Mouse (Mus musculus) neural tube, embryonic 12.5 days (tissue): ENCODE results near the gene Klrb1f. TPM values are rescaled to one million over a fixed set of nuclear protein-coding genes. Genes with fewer than 3 reads are reported as not detected.
"Not testable (repeated sequence)": the region's sequence is repeated elsewhere in the genome, so short reads cannot be mapped to it uniquely, and the experiment has no call there.

Experiments
- ATAC-seq: fragments of 200-750 bp; cut with Nextera tagmentation; 2 replicates; pipeline ENCODE4 v1.8.0; 2017; ENCODE audit warnings: low read depth, mild to moderate bottlenecking, moderate TSS enrichment, moderate library complexity; ENCODE audit not compliant: low FRiP score
- H3K27ac ChIP-seq: fragments of 300-500 bp; sonication (generic); 2 replicates; pipeline ENCODE4 v1.5.1; 2016
- H3K27me3 ChIP-seq: fragments of 300-500 bp; sonication (generic); replicated peaks from 2 replicates; pipeline ENCODE4 v1.6.1; 2016; ENCODE audit warnings: mild to moderate bottlenecking
- H3K36me3 ChIP-seq: fragments of 300-500 bp; sonication (generic); 2 replicates; pipeline ENCODE4 v1.6.1; 2016; ENCODE audit warnings: mild to moderate bottlenecking
- H3K4me1 ChIP-seq: fragments of 300-500 bp; sonication (generic); 2 replicates; pipeline ENCODE4 v1.6.1; 2016
- H3K4me2 ChIP-seq: fragments of 300-500 bp; sonication (generic); replicated peaks from 2 replicates; pipeline ENCODE4 v1.6.1; 2016; ENCODE audit warnings: mild to moderate bottlenecking
- H3K4me3 ChIP-seq: fragments of 300-500 bp; sonication (generic); 2 replicates; pipeline ENCODE4 v1.5.1; 2016
- H3K9ac ChIP-seq: fragments of 300-500 bp; sonication (generic); 2 replicates; pipeline ENCODE4 v1.6.1; 2016; ENCODE audit warnings: mild to moderate bottlenecking
- H3K9me3 ChIP-seq: fragments of 300-500 bp; sonication (generic); 2 replicates; pipeline ENCODE4 v1.6.1; 2016; ENCODE audit warnings: mild to moderate bottlenecking
- WGBS: fragments of 180-500 bp; shearing (Covaris S2); methylation state at CpG from one replicate; pipeline ENCODE4 v1.1.7; 2016; 5-methylcytosine and 5-hydroxymethylcytosine counted together
- polyA plus RNA-seq: library from polyadenylated mRNA; unstranded; fragments of >200 nt; fragmentation: Nextera tagmentation; extraction: Ambion mirVana; gene quantifications from 2 replicates; pipeline ENCODE4 v1.2.1, GENCODE M21; 2016

Klrb1f gene
- 0.24 and 0.51 TPM in 2 replicates for polyA plus RNA-seq

DNA sequence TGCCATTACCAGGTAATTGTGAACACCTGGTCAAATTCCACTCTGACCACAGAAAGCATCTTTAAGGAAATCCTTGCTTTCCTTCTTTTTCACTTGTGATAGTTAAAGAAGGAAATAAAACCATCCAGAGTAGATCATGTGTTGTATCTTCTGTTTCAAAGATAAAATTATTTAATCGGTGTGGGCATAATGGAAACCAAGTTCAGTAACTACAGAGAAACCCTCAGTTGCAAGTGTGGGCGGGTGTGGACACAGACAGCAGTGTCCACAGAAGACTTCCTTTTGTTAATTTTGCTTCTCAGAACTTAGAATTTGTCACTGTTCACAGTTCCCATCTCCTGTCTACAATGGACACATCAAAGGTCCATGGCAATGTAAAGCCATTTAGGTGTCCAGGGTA lies at the start of gene Klrb1f:
TSS of gene Klrb1f (plus strand) at position 301 of the 400 bp plus-strand sequence.
- 94% methylated on average over 2 of the region's 2 CpGs for WGBS
- no peak for ATAC-seq

DNA sequence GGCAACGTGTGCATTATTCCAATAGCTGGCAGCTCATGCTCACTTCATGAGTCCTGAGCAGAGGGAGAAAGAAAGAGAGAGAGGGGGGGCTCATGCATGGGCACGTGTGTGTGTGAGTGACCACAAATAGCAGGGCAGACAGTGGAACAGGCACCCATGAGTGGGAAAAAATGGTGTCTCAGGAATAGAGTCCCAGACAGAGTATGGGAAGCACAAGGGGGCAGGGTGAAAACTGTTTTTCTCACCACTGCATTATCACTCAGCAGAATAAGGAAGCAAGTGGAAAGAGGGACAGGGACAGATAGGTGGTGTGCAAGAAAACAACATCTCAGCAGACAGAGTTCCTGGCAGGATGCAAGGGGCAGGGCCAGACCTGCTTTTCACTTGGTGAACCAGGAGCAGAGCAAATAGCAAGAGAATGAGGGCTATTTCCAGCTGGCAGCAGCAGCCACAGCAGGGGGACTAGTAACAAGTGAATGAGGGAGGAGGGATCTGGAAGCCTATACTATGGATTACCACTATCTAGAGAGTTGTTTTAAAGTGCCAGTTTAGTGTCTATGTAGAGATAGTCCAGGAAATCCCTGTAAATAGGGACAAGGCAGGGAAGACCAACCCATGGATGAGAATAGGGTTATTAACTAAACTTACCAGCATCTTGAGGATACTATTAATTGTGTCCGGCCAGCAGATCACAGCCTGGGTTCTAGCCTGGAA lies 49.5 kb upstream of the Klrb1f start:
- Histone ChIP-seq H3K27ac (no peak overlapping the region), H3K4me1 (no peaks in the 10 kb centered on the region; the same call in 1 of the 2 replicates), H3K4me2 (0 out of 2 replicates have a peak overlapping the region, but pooled peaks have one; percentile 5), H3K27me3 (peaks cover 7% of the 10 kb centered on the region; the same call in 1 of the 2 replicates), H3K4me3 (no peak overlapping the region), H3K36me3 (no peaks in the 10 kb centered on the region), H3K9ac (no peak overlapping the region), H3K9me3 (no peaks in the 10 kb centered on the region)
- no peak for ATAC-seq
- 68% methylated on average over 3 of the region's 3 CpGs for WGBS

More for the DNA sequence above, at the start of gene Klrb1f:
- Histone ChIP-seq H3K27me3 (no peaks in the 10 kb centered on the region), H3K4me3 (no peak within 1 kb of the TSS), H3K9me3 (no peaks in the 10 kb centered on the region), H3K36me3 (no peaks in the 10 kb centered on the region), H3K4me1 (no peaks in the 10 kb centered on the region), H3K27ac (no peak within 1 kb of the TSS), H3K9ac (no peak within 1 kb of the TSS), H3K4me2 (no peak within 1 kb of the TSS)

DNA sequence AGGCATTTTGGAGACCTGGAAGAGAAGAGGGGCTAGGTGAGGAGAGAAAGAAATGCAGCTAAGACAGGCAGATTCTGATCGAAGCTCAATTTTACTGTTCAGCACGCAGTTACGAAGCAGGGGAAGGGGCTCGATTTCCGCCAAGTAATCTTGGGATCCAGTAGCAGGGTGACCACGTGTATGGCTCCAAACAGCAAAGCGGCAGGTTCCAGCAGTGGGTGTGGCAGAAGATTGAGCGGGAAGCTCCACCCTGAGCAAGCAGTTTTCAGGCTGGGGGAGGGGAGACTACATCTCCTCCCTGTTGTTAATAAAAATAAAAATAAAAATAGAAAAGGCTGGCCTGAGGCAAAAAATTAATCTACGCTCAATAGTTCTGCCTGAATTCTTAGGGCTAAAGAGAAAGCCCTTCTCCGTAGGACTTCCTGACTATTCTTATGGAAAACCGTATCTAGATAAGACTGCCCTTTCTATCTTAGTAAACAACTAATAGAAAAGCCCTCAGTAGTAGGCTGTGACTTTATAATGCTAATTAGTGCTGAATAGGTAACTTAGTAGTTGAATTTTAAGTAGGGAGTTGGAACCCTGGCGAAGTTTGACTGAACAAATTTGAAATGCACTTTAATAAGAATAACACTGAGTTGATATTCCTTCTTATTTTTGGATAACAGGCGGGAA lies 48.8 kb upstream of the Klrb1f start:
- H3K4me1 ChIP-seq: no peaks in the 10 kb centered on the region; the same call in 1 of the 2 replicates
- 60% methylated on average over 13 of the region's 13 CpGs for WGBS
- H3K4me2 ChIP-seq: 0 out of 2 replicates have a peak overlapping the region, but pooled peaks have one; percentile 5
- no peaks in the 10 kb centered on the region for H3K36me3 ChIP-seq
- ATAC-seq: no peak
- H3K27me3 ChIP-seq: peaks cover 7% of the 10 kb centered on the region; the same call in 1 of the 2 replicates
- H3K9me3 ChIP-seq: no peaks in the 10 kb centered on the region
- no peak overlapping the region for H3K27ac ChIP-seq
- H3K9ac ChIP-seq: no peak overlapping the region
- H3K4me3 ChIP-seq: no peak overlapping the region

GRCm38 (mm10) chr6:129001392-129001791 lies 44.3 kb upstream of the Klrb1f start:
- Histone ChIP-seq H3K27me3 (peaks cover 4% of the 10 kb centered on the region; the same call in 1 of the 2 replicates), H3K9me3 (no peaks in the 10 kb centered on the region), H3K36me3 (no peaks in the 10 kb centered on the region), H3K9ac (no peak overlapping the region), H3K4me1 (no peaks in the 10 kb centered on the region), H3K4me3 (no peak overlapping the region), H3K4me2 (no peak overlapping the region), H3K27ac (no peak overlapping the region)
- 93% methylated on average over 2 of the region's 2 CpGs for WGBS
- no peak for ATAC-seq

DNA sequence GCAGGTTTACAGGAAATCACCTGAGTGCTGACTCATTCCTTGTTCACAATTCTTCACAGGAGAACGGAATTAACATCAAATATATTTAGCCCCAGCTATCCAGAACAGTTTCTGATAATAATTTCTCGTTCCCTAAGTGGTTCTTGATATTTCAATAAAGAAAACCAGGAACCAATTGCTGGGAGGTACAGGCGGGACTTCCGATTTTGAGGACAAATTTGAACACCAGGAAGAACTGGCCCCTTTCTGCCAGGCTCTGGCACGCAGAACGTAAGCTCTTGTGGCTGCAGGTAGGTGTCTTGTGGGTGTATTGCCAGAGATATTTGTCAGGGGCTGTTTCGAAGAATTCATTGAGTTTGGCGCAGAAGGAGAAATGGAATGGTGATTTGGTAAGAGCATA lies 37.1 kb upstream of the Klrb1f start:
- Histone ChIP-seq H3K9ac (no peak overlapping the region), H3K4me2 (no peak overlapping the region), H3K4me1 (no peaks in the 10 kb centered on the region), H3K4me3 (no peak overlapping the region), H3K27me3 (no peaks in the 10 kb centered on the region), H3K27ac (no peak overlapping the region), H3K36me3 (no peaks in the 10 kb centered on the region), H3K9me3 (no peaks in the 10 kb centered on the region)
- 91% methylated on average over 8 of the region's 8 CpGs for WGBS
- no peak for ATAC-seq

GRCm38 (mm10) chr6:129009846-129010504 lies 35.7 kb upstream of the Klrb1f start:
- not testable (repeated sequence) for H3K27ac ChIP-seq, H3K4me3 ChIP-seq, H3K9ac ChIP-seq, H3K27me3 ChIP-seq, H3K4me1 ChIP-seq, H3K9me3 ChIP-seq, H3K36me3 ChIP-seq, ATAC-seq, H3K4me2 ChIP-seq
- 90% methylated on average over 7 of the region's 7 CpGs for WGBS

DNA sequence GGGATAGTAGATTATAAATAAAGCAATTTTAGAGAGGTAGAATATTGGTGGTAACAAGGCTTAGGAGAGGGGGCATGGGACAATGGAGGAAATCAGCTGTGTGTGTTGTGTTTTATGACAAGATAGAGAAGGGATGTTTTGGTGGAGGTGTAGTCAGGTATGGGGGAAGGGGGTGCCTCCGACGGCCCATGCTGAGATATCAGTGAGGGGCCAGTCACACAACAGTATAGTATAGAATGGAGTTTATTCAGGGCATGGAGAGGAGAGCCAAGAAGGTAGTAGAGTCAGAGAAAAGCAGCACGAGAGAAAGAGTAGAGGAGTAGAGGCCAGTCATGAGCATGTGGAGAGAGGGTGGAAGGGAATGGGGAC lies 35.2 kb upstream of the Klrb1f start:
- Histone ChIP-seq H3K4me2 (no peak overlapping the region), H3K4me1 (no peaks in the 10 kb centered on the region), H3K27me3 (no peaks in the 10 kb centered on the region), H3K4me3 (no peak overlapping the region), H3K9ac (no peak overlapping the region), H3K9me3 (no peaks in the 10 kb centered on the region), H3K36me3 (no peaks in the 10 kb centered on the region), H3K27ac (no peak overlapping the region)
- 87% methylated on average over 3 of the region's 3 CpGs for WGBS
- ATAC-seq: no peak

DNA sequence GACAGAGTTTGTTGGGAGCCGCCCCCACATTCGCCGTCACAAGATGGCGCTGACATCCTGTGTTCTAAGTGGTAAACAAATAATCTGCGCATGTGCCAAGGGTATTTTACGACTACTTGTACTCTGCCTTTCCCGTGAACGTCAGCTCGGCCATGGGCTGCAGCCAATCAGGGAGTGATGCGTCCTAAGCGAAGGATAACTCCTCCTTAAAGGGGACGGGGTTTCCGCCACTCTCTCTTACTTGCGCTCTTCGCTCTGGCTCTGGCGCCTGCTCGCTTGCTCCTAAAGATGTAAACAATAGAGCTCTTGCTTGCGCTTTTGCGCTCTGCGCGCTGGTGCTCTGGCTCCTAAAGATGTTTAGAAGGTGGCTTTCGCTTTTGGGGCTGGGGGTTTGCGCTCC lies 33.7 kb upstream of the Klrb1f start:
- 96% methylated on average over 20 of the region's 23 CpGs for WGBS
- not testable (repeated sequence) for H3K27me3 ChIP-seq, H3K4me2 ChIP-seq, H3K4me3 ChIP-seq, H3K9ac ChIP-seq, ATAC-seq, H3K27ac ChIP-seq, H3K4me1 ChIP-seq, H3K36me3 ChIP-seq, H3K9me3 ChIP-seq

GRCm38 (mm10) chr6:129012966-129013365 lies 32.7 kb upstream of the Klrb1f start:
- Histone ChIP-seq H3K9me3 (no peaks in the 10 kb centered on the region), H3K4me3 (no peak overlapping the region), H3K4me2 (no peak overlapping the region), H3K9ac (no peak overlapping the region), H3K36me3 (no peaks in the 10 kb centered on the region), H3K27ac (no peak overlapping the region), H3K4me1 (no peaks in the 10 kb centered on the region), H3K27me3 (no peaks in the 10 kb centered on the region)
- 85% methylated on average over 1 of the region's 1 CpGs for WGBS
- no peak for ATAC-seq

DNA sequence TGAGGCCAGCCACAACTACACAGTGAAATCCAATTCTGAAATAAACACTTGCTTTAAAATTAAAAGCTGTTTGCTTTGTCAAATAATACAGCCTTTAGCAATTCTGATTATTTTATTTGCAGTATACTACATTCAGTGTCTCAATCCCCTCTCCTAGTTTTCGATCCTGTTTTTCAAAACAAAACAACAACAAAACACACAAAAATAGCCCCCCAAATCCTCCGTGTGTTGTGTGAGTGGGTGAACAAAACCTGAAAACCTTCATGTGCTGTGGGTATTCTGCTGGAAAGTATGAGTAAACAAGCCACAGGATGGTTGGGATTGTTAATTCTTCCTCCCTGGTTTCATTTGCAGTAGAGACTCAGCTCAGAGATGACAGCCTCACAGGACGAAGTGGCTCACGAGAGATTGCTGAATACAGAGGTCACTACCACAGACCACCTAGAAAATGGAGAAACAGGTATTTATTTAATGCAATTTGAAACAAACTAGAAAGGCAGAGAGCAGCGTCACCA lies 31.9 kb upstream of the Klrb1f start:
- H3K4me3 ChIP-seq: no peak overlapping the region
- WGBS: 89% methylated on average over 5 of the region's 5 CpGs
- H3K9ac ChIP-seq: no peak overlapping the region
- no peak overlapping the region for H3K4me2 ChIP-seq
- H3K27me3 ChIP-seq: no peaks in the 10 kb centered on the region
- no peak for ATAC-seq
- no peaks in the 10 kb centered on the region for H3K9me3 ChIP-seq
- no peaks in the 10 kb centered on the region for H3K4me1 ChIP-seq
- no peaks in the 10 kb centered on the region for H3K36me3 ChIP-seq
- H3K27ac ChIP-seq: no peak overlapping the region

- Histone ChIP-seq H3K4me3 (no peak overlapping the region), H3K36me3 (no peaks in the 10 kb centered on the region), H3K4me2 (no peak overlapping the region), H3K27ac (no peak overlapping the region), H3K4me1 (no peaks in the 10 kb centered on the region), H3K9me3 (no peaks in the 10 kb centered on the region), H3K9ac (no peak overlapping the region), H3K27me3 (no peaks in the 10 kb centered on the region)
- 74% methylated on average over 1 of the region's 1 CpGs for WGBS
- ATAC-seq: no peak
These were observed 31.3 kb upstream of the Klrb1f start for GRCm38 (mm10) chr6:129014399-129014798.
